Mouse (Mus musculus) olfactory bulb, adult 2 months (tissue): ENCODE data around the gene Cdk15.

Experiments used
- CTCF ChIP-seq: fragments of 200-500 bp; IDR thresholded peaks from 2 replicates; pipeline ENCODE4 v1.5.1; 2012; ENCODE audit warnings: low read depth, mild to moderate bottlenecking, low read length, moderate library complexity; ENCODE audit not compliant: insufficient read depth
- POLR2A ChIP-seq: fragments of 200-500 bp; IDR thresholded peaks from 2 replicates; pipeline ENCODE4 v1.6.1; 2012; ENCODE audit warnings: mild to moderate bottlenecking, low read depth, low read length, moderate library complexity; ENCODE audit not compliant: insufficient read depth

DNA sequence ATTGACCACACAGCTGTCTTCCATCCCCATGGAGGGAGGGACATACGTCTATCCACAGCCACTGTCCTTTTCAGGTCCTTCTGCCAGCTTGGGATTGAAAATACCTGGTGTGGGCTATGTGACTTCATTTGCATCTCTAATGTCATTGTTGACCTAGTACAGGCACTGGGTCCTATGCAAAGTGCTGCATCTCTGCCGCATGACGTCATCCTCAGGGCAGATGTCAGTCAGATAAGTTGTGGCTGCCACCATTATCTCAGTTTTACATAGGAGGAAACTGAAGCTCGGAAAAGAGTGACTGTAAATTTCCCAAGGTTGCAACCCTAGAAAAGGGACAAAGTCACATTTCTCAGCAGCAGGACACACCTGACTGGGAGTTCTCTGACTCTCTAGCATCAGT lies 137.4 kb downstream of the Cdk15 start:
- no peak for TF ChIP-seq CTCF
- no peak for TF ChIP-seq POLR2A
